Mouse (Mus musculus) ES-Bruce4 (cell line): Measurements from ENCODE around the gene Sfi1. TPM values are rescaled to one million over a fixed set of nuclear protein-coding genes. Genes with fewer than 3 reads are reported as not detected.
"Not testable (repeated sequence)": the region's sequence is repeated elsewhere in the genome, so short reads cannot be mapped to it uniquely, and the experiment has no call there.

Source experiments
- H3K27ac ChIP-seq: 2 replicates; pipeline ENCODE4 v1.5.1; 2012; ENCODE audit warnings: low read length, inconsistent platforms; ENCODE audit not compliant: insufficient read depth
- H3K27me3 ChIP-seq: 2 replicates; pipeline ENCODE4 v1.6.1; 2012; ENCODE audit warnings: mild to moderate bottlenecking, low read length, inconsistent platforms; ENCODE audit not compliant: control insufficient read depth, poor library complexity, insufficient read depth, severe bottlenecking
- H3K36me3 ChIP-seq: 2 replicates; pipeline ENCODE4 v1.6.1; 2012; ENCODE audit warnings: inconsistent platforms, mild to moderate bottlenecking, low read length, moderate library complexity; ENCODE audit not compliant: control insufficient read depth, poor library complexity, insufficient read depth, severe bottlenecking
- H3K4me1 ChIP-seq: one replicate; pipeline ENCODE4 v1.8.1; 2011; ENCODE audit warnings: low read length; ENCODE audit not compliant: control insufficient read depth, insufficient read depth
- H3K4me3 ChIP-seq: 2 replicates; pipeline ENCODE4 v1.5.1; 2011; ENCODE audit warnings: low read depth, mild to moderate bottlenecking, low read length
- H3K9ac ChIP-seq: 2 replicates; pipeline ENCODE4 v1.6.1; 2012; ENCODE audit warnings: low read depth, mild to moderate bottlenecking, inconsistent platforms; ENCODE audit not compliant: poor library complexity, severe bottlenecking
- H3K9me3 ChIP-seq: replicated peaks from 2 replicates; pipeline ENCODE4 v1.6.1; 2012; ENCODE audit warnings: mild to moderate bottlenecking, low read length, inconsistent platforms; ENCODE audit not compliant: control insufficient read depth, poor library complexity, insufficient read depth, severe bottlenecking
- polyA plus RNA-seq: library from polyadenylated mRNA; stranded (reverse); fragments of >200 nt; gene quantifications from 2 replicates; pipeline ENCODE4 v1.2.4, GENCODE M21; 2011; ENCODE audit warnings: low read depth; ENCODE audit not compliant: missing spikeins, insufficient read depth, insufficient read length

The Sfi1 gene
- polyA plus RNA-seq, 1 experiment, result 17.1 TPM

DNA sequence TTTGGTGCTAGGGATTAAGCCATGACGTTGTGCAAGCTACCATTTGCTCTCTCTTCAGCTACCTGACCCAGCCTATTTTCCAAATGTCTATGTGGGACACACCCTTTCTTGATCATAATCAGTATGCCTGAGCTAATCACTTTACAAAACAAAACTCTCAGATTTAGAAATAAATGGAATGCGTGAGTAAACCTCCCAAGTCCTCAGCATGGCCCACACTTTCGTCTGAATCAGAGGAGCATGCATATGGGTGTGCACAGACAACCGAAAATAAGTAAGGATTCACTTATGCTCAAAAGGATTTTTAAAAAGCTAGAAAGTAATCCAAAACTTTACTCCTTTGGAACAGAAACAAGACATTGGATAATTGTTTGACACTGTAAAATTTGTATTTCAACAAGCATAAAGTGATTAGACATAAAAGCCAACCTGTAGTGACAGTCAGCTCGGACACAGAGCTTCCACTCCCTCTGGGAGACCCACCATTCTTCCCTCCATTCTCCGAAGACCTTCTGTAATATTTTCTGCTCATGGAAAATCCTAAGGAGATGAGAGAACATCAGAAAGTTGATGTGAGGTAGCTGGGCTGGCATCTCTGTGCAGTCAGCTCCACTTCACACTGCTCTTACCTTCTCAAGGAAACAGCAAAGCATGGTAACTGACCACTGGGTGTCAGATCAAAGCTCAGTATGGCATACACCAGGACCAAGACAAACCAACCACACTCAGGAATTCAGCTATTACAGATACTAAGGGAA lies 14.1 kb downstream of the Sfi1 start:
- H3K9ac ChIP-seq, H3K9me3 ChIP-seq: not testable (repeated sequence)

GRCm38 (mm10) chr11:3173425-3174318 lies 19.6 kb downstream of the Sfi1 start:
- not testable (repeated sequence) for H3K9ac ChIP-seq, H3K36me3 ChIP-seq, H3K27ac ChIP-seq, H3K9me3 ChIP-seq, H3K4me3 ChIP-seq, H3K4me1 ChIP-seq, H3K27me3 ChIP-seq

More for the DNA sequence above, 14.1 kb downstream of the Sfi1 start:
- H3K36me3 ChIP-seq, H3K27me3 ChIP-seq, H3K4me3 ChIP-seq, H3K4me1 ChIP-seq, H3K27ac ChIP-seq: not testable (repeated sequence)

- H3K9ac ChIP-seq, H3K4me3 ChIP-seq, H3K4me1 ChIP-seq, H3K9me3 ChIP-seq, H3K36me3 ChIP-seq, H3K27me3 ChIP-seq, H3K27ac ChIP-seq: not testable (repeated sequence)
These were observed 20.7 kb downstream of the Sfi1 start for GRCm38 (mm10) chr11:3172526-3172925.

DNA sequence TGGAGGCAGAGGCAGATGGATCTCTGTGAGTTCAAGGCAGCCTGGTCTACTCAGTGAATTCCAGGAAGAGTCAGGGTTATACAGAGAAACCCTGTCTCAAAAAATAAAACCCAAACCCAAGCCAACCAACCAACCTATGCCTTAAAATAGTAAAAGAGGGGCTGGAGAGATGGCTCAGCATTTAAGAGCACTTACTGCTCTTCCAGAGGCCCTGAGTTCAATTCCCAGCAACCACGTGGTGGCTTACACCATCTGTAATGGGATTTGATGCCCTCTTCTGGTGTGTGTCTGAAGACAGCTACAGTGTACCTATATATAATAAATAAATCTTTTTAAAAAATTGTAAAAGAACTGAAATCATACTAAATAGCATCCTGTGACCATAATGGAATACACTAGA lies 21.3 kb downstream of the Sfi1 start:
- not testable (repeated sequence) for H3K4me1 ChIP-seq, H3K4me3 ChIP-seq, H3K9me3 ChIP-seq, H3K27ac ChIP-seq, H3K9ac ChIP-seq, H3K27me3 ChIP-seq, H3K36me3 ChIP-seq

DNA sequence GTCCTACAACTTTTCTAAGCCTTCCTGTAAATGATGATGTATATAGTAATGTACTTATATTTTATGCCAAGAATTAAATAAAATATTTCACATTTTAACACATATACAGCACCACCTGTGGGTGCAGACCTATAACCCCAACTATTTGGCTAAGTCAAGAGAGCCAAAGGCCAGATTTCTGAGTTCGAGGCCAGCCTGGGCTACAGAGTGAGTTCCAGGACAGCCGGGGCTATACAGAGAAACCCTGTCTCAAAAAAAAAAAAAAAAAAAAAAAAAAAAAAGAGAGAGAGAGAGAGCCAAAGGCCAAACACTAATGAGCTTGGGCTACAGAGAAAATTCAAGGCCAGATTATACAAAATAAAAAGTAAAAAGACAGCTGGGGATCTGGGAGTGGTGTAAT lies 24.2 kb downstream of the Sfi1 start:
- not testable (repeated sequence) for H3K9ac ChIP-seq, H3K9me3 ChIP-seq, H3K27me3 ChIP-seq, H3K27ac ChIP-seq, H3K4me1 ChIP-seq, H3K36me3 ChIP-seq, H3K4me3 ChIP-seq

DNA sequence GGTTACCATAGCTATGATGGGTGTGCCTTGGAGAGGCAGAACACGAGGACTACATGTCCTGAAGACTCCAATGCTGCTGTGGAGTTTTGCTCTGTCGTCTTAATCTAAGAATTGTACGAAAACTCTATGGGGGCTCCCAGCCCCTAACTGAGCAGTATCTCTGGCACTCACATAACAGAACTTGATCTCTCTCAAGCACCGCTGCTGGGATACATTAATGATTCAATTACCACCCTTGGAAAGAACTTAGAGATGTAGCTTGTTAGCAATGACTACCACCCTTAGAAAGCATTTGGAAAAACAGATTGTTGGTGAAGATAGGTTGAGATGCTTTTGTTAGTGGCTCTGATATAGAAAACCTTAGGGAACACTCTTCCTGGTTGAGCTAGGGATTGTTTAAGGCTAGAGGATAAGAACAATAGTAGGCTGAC lies 25.7 kb downstream of the Sfi1 start:
- H3K4me3 ChIP-seq, H3K9ac ChIP-seq, H3K27ac ChIP-seq, H3K9me3 ChIP-seq, H3K36me3 ChIP-seq, H3K27me3 ChIP-seq, H3K4me1 ChIP-seq: not testable (repeated sequence)

GRCm38 (mm10) chr11:3167129-3167528 lies 26.1 kb downstream of the Sfi1 start:
- H3K9me3 ChIP-seq, H3K27me3 ChIP-seq, H3K36me3 ChIP-seq, H3K4me1 ChIP-seq, H3K9ac ChIP-seq, H3K4me3 ChIP-seq, H3K27ac ChIP-seq: not testable (repeated sequence)

DNA sequence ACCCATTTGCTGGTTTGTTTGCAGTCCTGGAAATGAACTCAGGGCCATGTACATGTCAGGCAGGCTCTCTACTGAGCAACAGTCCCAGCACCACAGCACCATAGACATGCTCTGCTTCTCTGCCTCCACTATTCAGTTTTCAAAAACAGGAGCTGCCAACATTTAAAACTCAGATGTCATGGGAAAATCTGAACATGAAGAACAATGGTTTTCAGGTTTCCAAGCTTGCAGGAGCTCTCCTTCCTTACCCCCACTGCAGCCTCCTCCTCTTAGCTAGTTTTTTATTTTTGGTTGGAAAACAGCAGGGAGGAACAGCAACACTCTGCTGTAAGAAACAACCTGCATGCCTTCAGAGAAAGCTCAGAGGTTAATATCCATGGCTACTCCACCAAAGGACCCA lies 26.9 kb downstream of the Sfi1 start:
- not testable (repeated sequence) for H3K9me3 ChIP-seq, H3K9ac ChIP-seq, H3K36me3 ChIP-seq, H3K27ac ChIP-seq, H3K4me3 ChIP-seq, H3K27me3 ChIP-seq, H3K4me1 ChIP-seq

GRCm38 (mm10) chr11:3165210-3165782 lies 28.0 kb downstream of the Sfi1 start:
- H3K9me3 ChIP-seq, H3K36me3 ChIP-seq, H3K27ac ChIP-seq, H3K9ac ChIP-seq, H3K4me3 ChIP-seq, H3K27me3 ChIP-seq, H3K4me1 ChIP-seq: not testable (repeated sequence)
